Mouse (Mus musculus): ENCODE results near the gene Mab21l3. TPM values are rescaled to one million over a fixed set of nuclear protein-coding genes. Genes with fewer than 3 reads are reported as not detected.

Mab21l3 gene
- polyA plus RNA-seq, 1 experiment from 2014 or later = 0.12 TPM

DNA sequence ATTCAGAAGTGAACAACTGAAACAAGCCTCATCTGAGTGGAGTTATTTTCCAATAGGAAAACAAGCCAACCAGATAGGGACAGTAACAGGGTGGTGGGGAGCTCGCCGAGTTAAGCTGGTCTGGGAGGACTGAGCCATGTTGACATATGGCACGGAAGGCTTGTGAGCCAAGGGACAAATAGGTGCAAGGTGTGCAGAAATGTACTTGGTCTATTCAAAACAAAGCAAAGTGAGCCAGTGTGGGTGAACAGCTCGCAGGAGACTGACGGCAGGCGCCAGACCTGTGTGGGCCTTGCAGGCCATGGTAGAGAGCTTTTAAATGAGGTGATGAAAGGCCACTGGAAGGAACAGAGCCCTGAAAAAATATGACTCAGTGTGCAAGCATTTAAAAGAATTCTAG, 41.1 kb downstream of the Mab21l3 start:
- Histone ChIP-seq H3K36me3 (ENCODE audit: insufficient read depth, low read length) (no peaks in the 10 kb centered on the region), H3K4me2 (replicated peaks; ENCODE audit: low read depth, low read length) (no peak overlapping the region), H3K27ac (ENCODE audit: low read length) (no peak overlapping the region), H3K4me1 (ENCODE audit: insufficient read depth, low read depth, low read length) (peaks cover 8% of the 10 kb centered on the region; the same call in 1 of the 2 replicates), H3K9ac (replicated peaks; ENCODE audit: low read depth) (no peak overlapping the region), H3K27me3 (replicated peaks; ENCODE audit: insufficient read depth, low read length) (no peaks in the 10 kb centered on the region), H3K9me3 (ENCODE audit: low read length) (no peaks in the 10 kb centered on the region), H3K4me3 (ENCODE audit: low read depth, low read length) (no peak overlapping the region)
- WGBS = 84% methylated on average over 6 of the region's 6 CpGs
- DNase-seq (ENCODE audit: low spot score) (no peak), ATAC-seq (no peak)
- TF ChIP-seq CTCF (IDR thresholded peaks at IDR 0.05) (no peak), EP300 (IDR thresholded peaks at IDR 0.05) (no peak)

DNA sequence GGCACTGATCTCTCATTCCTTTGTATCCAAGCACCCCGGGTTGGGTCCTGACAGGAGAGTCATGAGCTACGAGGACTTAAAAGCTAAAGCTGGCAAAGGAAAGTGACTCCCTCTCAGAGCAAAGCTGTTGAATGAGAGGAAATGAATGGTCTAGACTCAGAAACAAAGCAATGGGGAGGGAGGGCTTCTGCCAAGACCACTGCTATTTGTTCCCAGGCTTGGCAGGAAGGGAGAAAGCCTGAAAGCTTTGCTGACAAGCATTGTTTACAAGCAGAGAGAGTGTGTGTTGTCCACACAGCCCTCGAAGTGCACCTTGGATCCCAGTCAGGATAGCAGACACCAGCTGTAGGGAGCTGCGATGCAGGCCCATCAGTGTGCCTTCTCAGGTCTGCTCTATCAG, 41.8 kb downstream of the Mab21l3 start:
- H3K4me2 ChIP-seq (replicated peaks; ENCODE audit: low read depth, low read length) = no peak overlapping the region

DNA sequence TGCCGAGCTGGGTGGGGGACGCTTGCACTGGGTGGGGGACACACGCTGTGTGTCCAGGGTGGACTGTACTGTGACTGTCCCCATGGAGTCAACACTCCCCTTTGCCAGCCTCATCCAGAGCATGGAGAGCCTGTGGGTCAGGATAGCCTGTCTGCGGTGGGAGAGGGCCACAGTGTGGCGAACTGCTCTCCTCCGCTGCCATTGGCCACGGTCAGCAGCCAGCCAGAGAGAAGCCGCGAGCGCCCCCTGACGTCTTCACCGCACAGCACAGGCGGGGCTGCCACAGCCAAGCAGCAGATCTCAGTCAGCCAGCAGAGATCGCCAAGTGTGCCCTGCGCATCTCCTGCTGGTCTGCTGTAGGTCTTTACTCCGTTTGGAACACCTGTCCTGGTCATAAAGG, 42.6 kb downstream of the Mab21l3 start:
- H3K9me3 ChIP-seq (ENCODE audit: low read length) = no peaks in the 10 kb centered on the region
- peak; percentile 88 for DNase-seq (ENCODE audit: low spot score)
- no peak for TF ChIP-seq EP300 (IDR thresholded peaks at IDR 0.05)
- peak; percentile 99 for TF ChIP-seq CTCF (IDR thresholded peaks at IDR 0.05)
- H3K27ac ChIP-seq (ENCODE audit: low read length) = no peak overlapping the region
- 6% methylated on average over 16 of the region's 16 CpGs for WGBS
- peak; percentile 93 for ATAC-seq
- H3K4me3 ChIP-seq (ENCODE audit: low read depth, low read length) = no peak overlapping the region
- H3K9ac ChIP-seq (replicated peaks; ENCODE audit: low read depth) = no peak overlapping the region
- H3K4me2 ChIP-seq (replicated peaks; ENCODE audit: low read depth, low read length) = peak overlapping the region; percentile 27
- H3K27me3 ChIP-seq (replicated peaks; ENCODE audit: insufficient read depth, low read length) = no peaks in the 10 kb centered on the region
- peaks cover 8% of the 10 kb centered on the region; the same call in 1 of the 2 replicates for H3K4me1 ChIP-seq (ENCODE audit: insufficient read depth, low read depth, low read length)
- H3K36me3 ChIP-seq (ENCODE audit: insufficient read depth, low read length) = no peaks in the 10 kb centered on the region

More for the DNA sequence above, 41.8 kb downstream of the Mab21l3 start:
- no peaks in the 10 kb centered on the region for H3K36me3 ChIP-seq (ENCODE audit: insufficient read depth, low read length)
- WGBS = 14% methylated on average over 4 of the region's 4 CpGs
- H3K9ac ChIP-seq (replicated peaks; ENCODE audit: low read depth) = no peak overlapping the region
- H3K4me1 ChIP-seq (ENCODE audit: insufficient read depth, low read depth, low read length) = peaks cover 8% of the 10 kb centered on the region; the same call in 1 of the 2 replicates
- no peak for TF ChIP-seq CTCF (IDR thresholded peaks at IDR 0.05)
- no peak for TF ChIP-seq EP300 (IDR thresholded peaks at IDR 0.05)
- ATAC-seq = peak; percentile 39; the same call in 1 of the 2 replicates
- H3K4me3 ChIP-seq (ENCODE audit: low read depth, low read length) = no peak overlapping the region
- no peaks in the 10 kb centered on the region for H3K27me3 ChIP-seq (replicated peaks; ENCODE audit: insufficient read depth, low read length)
- H3K9me3 ChIP-seq (ENCODE audit: low read length) = no peaks in the 10 kb centered on the region
- H3K27ac ChIP-seq (ENCODE audit: low read length) = no peak overlapping the region
- peak; percentile 60 for DNase-seq (ENCODE audit: low spot score)

DNA sequence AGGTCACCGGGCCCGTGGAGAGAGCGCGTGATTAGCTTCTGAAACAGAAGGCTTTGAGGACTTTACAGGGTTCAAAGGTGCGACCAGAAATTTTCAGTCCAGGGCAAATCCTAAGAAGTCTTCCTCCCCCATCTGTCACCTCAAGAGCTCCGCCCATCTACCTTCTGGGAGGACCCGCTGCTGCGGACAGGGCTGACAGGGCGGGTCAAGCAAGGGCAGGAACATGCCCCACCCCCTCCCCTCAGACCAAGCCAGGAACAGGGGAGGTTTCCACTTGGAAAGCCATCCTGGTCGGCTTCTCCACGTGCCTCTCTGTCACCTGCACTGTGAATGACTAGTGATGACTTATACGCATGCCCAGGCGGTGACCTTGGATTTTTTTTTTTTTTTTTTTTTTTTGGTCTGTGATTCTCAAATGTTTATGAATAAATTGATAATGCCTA, 43.2 kb downstream of the Mab21l3 start:
- no peak overlapping the region for H3K9ac ChIP-seq (replicated peaks; ENCODE audit: low read depth)
- no peak overlapping the region for H3K27ac ChIP-seq (ENCODE audit: low read length)
- 27% methylated on average over 13 of the region's 13 CpGs for WGBS
- ATAC-seq (peak; percentile 45), DNase-seq (ENCODE audit: low spot score) (peak; percentile 26)
- no peaks in the 10 kb centered on the region for H3K36me3 ChIP-seq (ENCODE audit: insufficient read depth, low read length)
- H3K4me1 ChIP-seq (ENCODE audit: insufficient read depth, low read depth, low read length) = peaks cover 8% of the 10 kb centered on the region; the same call in 1 of the 2 replicates
- no peak overlapping the region for H3K4me2 ChIP-seq (replicated peaks; ENCODE audit: low read depth, low read length)
- H3K27me3 ChIP-seq (replicated peaks; ENCODE audit: insufficient read depth, low read length) = no peaks in the 10 kb centered on the region
- no peak overlapping the region for H3K4me3 ChIP-seq (ENCODE audit: low read depth, low read length)
- TF ChIP-seq CTCF (IDR thresholded peaks at IDR 0.05) = no peak
- TF ChIP-seq EP300 (IDR thresholded peaks at IDR 0.05) = no peak
- no peaks in the 10 kb centered on the region for H3K9me3 ChIP-seq (ENCODE audit: low read length)

DNA sequence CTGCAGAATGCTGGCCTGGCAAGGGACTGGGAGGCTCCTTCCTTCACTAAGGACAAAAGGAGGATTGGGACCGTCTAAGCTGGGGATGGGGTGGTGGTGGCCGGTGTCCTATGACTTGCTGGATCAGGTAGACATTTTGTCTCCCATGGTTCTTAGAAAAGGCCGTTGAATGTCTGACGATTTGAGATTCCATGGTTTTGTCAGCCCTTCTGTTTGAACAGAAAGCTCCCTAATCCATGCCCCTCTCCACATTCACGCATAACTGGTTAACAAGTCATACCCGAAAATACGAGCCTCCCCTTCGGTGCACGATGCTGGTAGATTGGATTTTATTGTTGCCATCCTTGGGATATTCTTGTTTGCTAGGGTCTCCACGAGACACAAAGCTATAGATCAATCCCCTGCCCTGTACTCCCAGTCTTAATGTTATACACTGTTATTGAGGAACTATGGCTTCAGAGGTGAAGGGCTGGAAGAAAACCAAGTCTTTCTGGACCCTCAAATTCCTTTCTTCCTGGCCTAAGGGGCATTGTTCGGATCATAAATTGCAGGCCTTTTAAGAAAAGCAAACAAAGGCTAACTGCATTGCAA, 43.7 kb downstream of the Mab21l3 start:
- DNase-seq (ENCODE audit: low spot score) (no peak), ATAC-seq (no peak)
- Histone ChIP-seq H3K27ac (ENCODE audit: low read length) (no peak overlapping the region), H3K4me3 (ENCODE audit: low read depth, low read length) (no peak overlapping the region), H3K9me3 (ENCODE audit: low read length) (no peaks in the 10 kb centered on the region), H3K36me3 (ENCODE audit: insufficient read depth, low read length) (no peaks in the 10 kb centered on the region), H3K9ac (replicated peaks; ENCODE audit: low read depth) (no peak overlapping the region), H3K4me1 (ENCODE audit: insufficient read depth, low read depth, low read length) (peaks cover 8% of the 10 kb centered on the region; the same call in 1 of the 2 replicates), H3K27me3 (replicated peaks; ENCODE audit: insufficient read depth, low read length) (no peaks in the 10 kb centered on the region), H3K4me2 (replicated peaks; ENCODE audit: low read depth, low read length) (no peak overlapping the region)
- TF ChIP-seq EP300 (IDR thresholded peaks at IDR 0.05) (no peak), CTCF (IDR thresholded peaks at IDR 0.05) (no peak)
- 65% methylated on average over 11 of the region's 11 CpGs for WGBS

DNA sequence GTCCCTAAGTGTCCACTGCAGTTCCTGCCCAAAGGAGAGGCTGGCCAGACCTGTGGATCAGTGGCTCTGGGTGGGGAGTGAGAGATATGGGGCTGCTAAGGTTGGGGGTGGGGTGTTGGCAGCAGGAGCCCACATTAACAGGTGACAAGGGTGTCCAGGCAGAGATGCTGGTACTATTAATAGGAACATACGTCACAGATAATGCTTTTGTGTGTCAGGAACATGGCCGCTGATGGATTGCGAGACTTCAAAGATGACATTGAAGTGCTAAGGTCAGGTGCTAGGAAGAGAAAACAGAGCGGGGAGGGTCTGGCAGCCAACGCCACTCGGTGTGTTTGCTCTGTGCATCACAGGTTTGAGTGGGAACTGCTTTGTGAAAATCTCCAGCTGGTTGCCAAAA, 44.4 kb downstream of the Mab21l3 start:
- H3K27me3 ChIP-seq (replicated peaks; ENCODE audit: insufficient read depth, low read length) = no peaks in the 10 kb centered on the region
- no peak for DNase-seq (ENCODE audit: low spot score)

More for the DNA sequence above, 44.4 kb downstream of the Mab21l3 start:
- WGBS = 32% methylated on average over 6 of the region's 6 CpGs
- no peak overlapping the region; the same call in 1 of the 2 replicates for H3K27ac ChIP-seq (ENCODE audit: low read length)
- 0 out of 2 replicates have a peak, but pooled peaks have one; percentile 12 for ATAC-seq
- no peaks in the 10 kb centered on the region for H3K9me3 ChIP-seq (ENCODE audit: low read length)
- no peak overlapping the region for H3K4me3 ChIP-seq (ENCODE audit: low read depth, low read length)
- no peak overlapping the region for H3K4me2 ChIP-seq (replicated peaks; ENCODE audit: low read depth, low read length)
- H3K9ac ChIP-seq (replicated peaks; ENCODE audit: low read depth) = no peak overlapping the region
- peaks cover 10% of the 10 kb centered on the region; the same call in 1 of the 2 replicates for H3K4me1 ChIP-seq (ENCODE audit: insufficient read depth, low read depth, low read length)
- TF ChIP-seq EP300 (IDR thresholded peaks at IDR 0.05) (no peak), CTCF (IDR thresholded peaks at IDR 0.05) (no peak)
- no peaks in the 10 kb centered on the region for H3K36me3 ChIP-seq (ENCODE audit: insufficient read depth, low read length)

Measured in lung, postnatal 0 days (tissue).